Mouse (Mus musculus) heart, embryonic 14.5 days (tissue): ENCODE results near the gene Nmnat2. TPM values are rescaled to one million over a fixed set of nuclear protein-coding genes. Genes with fewer than 3 reads are reported as not detected.

ENCODE experiments used
- ATAC-seq: fragments of 200-750 bp; cut with Nextera tagmentation; 2 replicates; pipeline ENCODE4 v1.8.0; 2017; ENCODE audit warnings: low read depth, moderate TSS enrichment; ENCODE audit not compliant: insufficient number of reproducible peaks, insufficient read depth, low FRiP score
- H3K27ac ChIP-seq, 2 experiments: fragments of 200-500 bp in 1 of 2; fragments of 300-500 bp in 1 of 2; sonication (generic) in 1 of 2; replicated peaks in 1 of 2; 2 replicates each; pipeline ENCODE4 v1.5.1; 2012 to 2014; ENCODE audit warnings: low read depth in 2 of 2, low read length in 2 of 2, control low read depth in 1 of 2, mild to moderate bottlenecking in 1 of 2, mixed read lengths in 1 of 2; ENCODE audit not compliant: control insufficient read depth in 1 of 2, insufficient read depth in 1 of 2
- H3K27me3 ChIP-seq: fragments of 300-500 bp; sonication (generic); 2 replicates; pipeline ENCODE4 v1.6.1; 2014; ENCODE audit warnings: mild to moderate bottlenecking, low read length, control low read depth; ENCODE audit not compliant: control insufficient read depth, insufficient read depth
- H3K36me3 ChIP-seq: fragments of 300-500 bp; sonication (generic); 2 replicates; pipeline ENCODE4 v1.6.1; 2014; ENCODE audit warnings: mild to moderate bottlenecking, control low read depth, low read length, mixed read lengths; ENCODE audit not compliant: control insufficient read depth, insufficient read depth
- H3K4me1 ChIP-seq, 2 experiments: fragments of 200-500 bp in 1 of 2; fragments of 300-500 bp in 1 of 2; sonication (generic) in 1 of 2; 2 replicates each; pipeline ENCODE4 v1.6.1; 2012 to 2014; ENCODE audit warnings: low read length in 2 of 2, control low read depth in 1 of 2, mixed read lengths in 1 of 2; ENCODE audit not compliant: control insufficient read depth in 2 of 2, insufficient read depth in 2 of 2
- H3K4me2 ChIP-seq: fragments of 300-500 bp; sonication (generic); 2 replicates; pipeline ENCODE4 v1.6.1; 2014; ENCODE audit warnings: mild to moderate bottlenecking, low read length
- H3K4me3 ChIP-seq, 2 experiments: fragments of 200-500 bp in 1 of 2; fragments of 300-500 bp in 1 of 2; sonication (generic) in 1 of 2; 2 replicates each; pipeline ENCODE4 v1.5.1; 2012 to 2014; ENCODE audit warnings: low read length in 2 of 2, mild to moderate bottlenecking in 2 of 2, control low read depth in 1 of 2, low read depth in 1 of 2, moderate library complexity in 1 of 2; ENCODE audit not compliant: control insufficient read depth in 1 of 2, insufficient read depth in 1 of 2
- H3K9ac ChIP-seq: fragments of 300-500 bp; sonication (generic); 2 replicates; pipeline ENCODE4 v1.6.1; 2014; ENCODE audit warnings: mild to moderate bottlenecking, low read length
- H3K9me3 ChIP-seq: fragments of 300-500 bp; sonication (generic); 2 replicates; pipeline ENCODE4 v1.6.1; 2016; ENCODE audit warnings: low read length, control low read depth; ENCODE audit not compliant: control insufficient read depth
- WGBS: fragments of 180-500 bp; shearing (Covaris S2); extraction: QIAGEN DNeasy Blood & Tissue Kit; methylation state at CpG from one replicate; pipeline ENCODE4 v1.1.7; 2014; 5-methylcytosine and 5-hydroxymethylcytosine counted together
- polyA plus RNA-seq: library from polyadenylated mRNA; unstranded; fragments of >200 nt; fragmentation: Nextera tagmentation; extraction: Ambion mirVana; gene quantifications from 2 replicates; pipeline ENCODE4 v1.2.1, GENCODE M21; 2014

Gene Nmnat2
- polyA plus RNA-seq, 1 experiment from 2014 or later, result 1.1 TPM

DNA sequence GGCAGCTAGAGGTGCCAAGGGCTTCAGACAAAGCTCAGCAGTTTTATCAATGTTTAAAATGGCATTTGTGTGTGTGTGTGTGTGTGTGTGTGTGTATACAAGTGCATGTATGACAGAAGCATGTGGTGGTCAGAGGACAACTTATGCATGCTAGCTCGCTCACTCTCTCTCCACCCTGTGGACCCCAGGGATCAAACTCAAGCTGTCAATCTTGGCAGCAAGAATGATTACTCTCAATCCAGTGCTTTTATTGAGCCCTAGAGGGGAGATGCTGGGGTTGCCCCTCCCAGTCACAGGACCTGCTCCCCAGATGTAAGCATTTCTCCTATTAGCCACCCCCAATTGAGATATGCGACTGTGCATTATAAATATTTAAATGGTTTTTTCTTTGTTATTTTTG is 11.9 kb downstream of the Nmnat2 start:
- 93% methylated on average over 2 of the region's 2 CpGs for WGBS
- no peaks in the 10 kb centered on the region for H3K9me3 ChIP-seq
- no peak overlapping the region for H3K4me2 ChIP-seq
- no peak overlapping the region for H3K27ac ChIP-seq
- H3K27me3 ChIP-seq, result no peaks in the 10 kb centered on the region
- no peaks in the 10 kb centered on the region; a peak in 1 of 4 replicates for H3K4me1 ChIP-seq
- H3K9ac ChIP-seq, result no peak overlapping the region
- H3K36me3 ChIP-seq, result no peaks in the 10 kb centered on the region
- ATAC-seq, result no peak
- no peak overlapping the region for H3K4me3 ChIP-seq

DNA sequence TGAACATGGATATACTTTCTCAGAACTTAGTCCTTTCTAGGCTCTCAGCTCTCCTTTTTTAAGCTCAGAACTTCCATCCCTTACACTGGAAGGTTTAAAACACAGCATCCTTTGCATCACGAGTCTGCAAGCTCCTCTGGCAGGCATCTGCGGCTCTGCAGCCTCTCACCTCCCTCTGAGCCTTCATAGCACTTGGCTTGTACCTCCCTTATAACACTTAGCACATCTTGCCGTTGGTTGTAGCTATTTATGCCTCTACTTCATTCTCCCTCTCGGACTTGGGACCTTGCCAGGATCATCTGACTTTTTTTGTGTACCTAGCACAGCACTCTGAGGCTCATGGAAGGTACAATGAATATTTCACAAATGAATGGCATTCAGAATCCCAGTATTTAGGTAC is 14.3 kb downstream of the Nmnat2 start:
- Histone ChIP-seq H3K4me3 (no peak overlapping the region), H3K36me3 (no peaks in the 10 kb centered on the region), H3K9me3 (no peaks in the 10 kb centered on the region), H3K9ac (no peak overlapping the region), H3K4me1 (no peaks in the 10 kb centered on the region; a peak in 1 of 4 replicates), H3K27me3 (no peaks in the 10 kb centered on the region), H3K27ac (no peak overlapping the region), H3K4me2 (no peak overlapping the region)
- 32% methylated on average over 4 of the region's 4 CpGs for WGBS
- no peak for ATAC-seq

DNA sequence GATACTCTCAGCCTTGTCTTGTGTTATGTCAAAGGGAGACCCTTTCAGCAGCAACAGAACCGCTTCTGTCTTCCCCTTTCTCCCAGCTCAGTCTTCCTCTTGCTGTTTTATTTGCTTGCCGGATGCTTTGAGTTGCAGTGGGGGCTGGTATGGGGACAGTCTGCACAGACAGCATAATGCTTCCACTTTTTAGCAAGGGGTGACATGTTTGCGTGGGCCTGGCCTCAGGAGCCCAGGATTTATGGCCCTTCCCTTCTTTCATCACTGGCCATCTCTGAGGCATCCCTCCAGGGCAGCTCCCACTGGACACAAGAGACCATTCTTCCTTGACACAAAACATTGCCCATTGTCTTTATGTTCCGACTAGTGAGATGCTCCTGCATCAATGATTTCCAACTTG is 18.2 kb downstream of the Nmnat2 start:
- Histone ChIP-seq H3K36me3 (no peaks in the 10 kb centered on the region), H3K4me3 (no peak overlapping the region), H3K27ac (no peak overlapping the region), H3K9me3 (no peaks in the 10 kb centered on the region), H3K4me2 (no peak overlapping the region), H3K27me3 (no peaks in the 10 kb centered on the region), H3K4me1 (no peaks in the 10 kb centered on the region; a peak in 1 of 4 replicates), H3K9ac (no peak overlapping the region)
- no peak for ATAC-seq
- 65% methylated on average over 4 of the region's 4 CpGs for WGBS

- Histone ChIP-seq H3K4me1 (no peaks in the 10 kb centered on the region; a peak in 1 of 4 replicates), H3K4me2 (no peak overlapping the region), H3K27ac (no peak overlapping the region), H3K9ac (no peak overlapping the region), H3K9me3 (no peaks in the 10 kb centered on the region), H3K36me3 (no peaks in the 10 kb centered on the region), H3K4me3 (no peak overlapping the region), H3K27me3 (no peaks in the 10 kb centered on the region)
- no peak for ATAC-seq
- 54% methylated on average over 5 of the region's 5 CpGs for WGBS
Measured at GRCm38 (mm10) chr1:152973421-152973820, 18.6 kb downstream of the Nmnat2 start.

DNA sequence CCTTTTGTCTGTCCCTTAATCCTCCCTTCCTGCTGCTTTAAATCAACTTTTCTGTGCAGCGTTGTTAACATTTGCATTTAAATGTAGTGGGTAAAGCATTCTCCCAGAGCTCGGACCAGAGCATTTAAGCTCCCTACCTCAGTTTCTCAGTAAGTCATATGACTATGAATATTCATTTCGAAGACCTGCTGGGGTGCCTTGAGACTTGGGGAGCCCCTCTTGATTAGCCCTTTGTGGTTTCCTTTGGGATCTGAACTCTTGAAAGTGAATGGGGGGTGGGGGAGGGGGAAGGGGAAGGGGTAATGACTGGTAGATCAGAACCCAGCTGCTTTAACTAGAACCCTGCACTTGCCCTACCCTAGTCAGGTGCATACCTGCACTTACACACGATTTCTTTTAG is 19.1 kb downstream of the Nmnat2 start:
- H3K27me3 ChIP-seq, result no peaks in the 10 kb centered on the region
- H3K36me3 ChIP-seq, result no peaks in the 10 kb centered on the region
- no peak for ATAC-seq
- no peak overlapping the region for H3K27ac ChIP-seq
- H3K9me3 ChIP-seq, result no peaks in the 10 kb centered on the region
- no peak overlapping the region for H3K4me3 ChIP-seq
- no peak overlapping the region for H3K9ac ChIP-seq
- no peak overlapping the region for H3K4me2 ChIP-seq
- no peaks in the 10 kb centered on the region; a peak in 1 of 4 replicates for H3K4me1 ChIP-seq
- 26% methylated on average over 4 of the region's 4 CpGs for WGBS

DNA sequence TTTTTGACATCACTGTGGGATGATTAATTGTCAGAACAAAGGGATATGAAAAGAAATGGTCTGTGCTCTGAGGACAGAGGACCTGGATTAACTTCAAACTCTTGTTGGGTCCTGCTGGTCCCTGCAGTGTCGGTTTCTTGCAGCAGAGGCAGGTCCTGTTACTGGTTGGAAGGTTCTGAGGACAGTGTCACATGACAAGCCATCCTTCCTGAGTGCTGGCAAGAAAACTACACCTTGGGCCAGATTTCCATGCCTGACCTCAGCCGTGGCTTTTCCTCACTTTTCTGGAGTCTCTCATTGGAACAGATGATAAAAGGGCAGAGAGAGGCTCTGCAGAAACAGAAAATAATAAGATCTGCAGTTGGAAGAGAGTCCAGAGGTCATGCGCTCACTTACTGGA is 20.4 kb downstream of the Nmnat2 start:
- Histone ChIP-seq H3K27me3 (no peaks in the 10 kb centered on the region), H3K9me3 (no peaks in the 10 kb centered on the region), H3K36me3 (no peaks in the 10 kb centered on the region), H3K9ac (no peak overlapping the region), H3K4me1 (no peaks in the 10 kb centered on the region), H3K4me2 (no peak overlapping the region), H3K27ac (no peak overlapping the region), H3K4me3 (no peak overlapping the region)
- no peak for ATAC-seq
- WGBS, result 69% methylated on average over 3 of the region's 3 CpGs

GRCm38 (mm10) chr1:152978700-152979099 is 23.9 kb downstream of the Nmnat2 start:
- Histone ChIP-seq H3K4me2 (no peak overlapping the region), H3K27me3 (no peaks in the 10 kb centered on the region), H3K9me3 (no peaks in the 10 kb centered on the region), H3K4me3 (no peak overlapping the region), H3K27ac (no peak overlapping the region), H3K9ac (no peak overlapping the region), H3K36me3 (no peaks in the 10 kb centered on the region), H3K4me1 (no peaks in the 10 kb centered on the region)
- 86% methylated on average over 8 of the region's 8 CpGs for WGBS
- ATAC-seq, result no peak

GRCm38 (mm10) chr1:152983416-152983815 is 28.6 kb downstream of the Nmnat2 start:
- no peak overlapping the region for H3K4me2 ChIP-seq
- WGBS, result 78% methylated on average over 14 of the region's 14 CpGs
- no peak overlapping the region for H3K4me3 ChIP-seq
- no peaks in the 10 kb centered on the region for H3K27me3 ChIP-seq
- H3K9ac ChIP-seq, result no peak overlapping the region
- no peaks in the 10 kb centered on the region for H3K4me1 ChIP-seq
- H3K27ac ChIP-seq, result no peak overlapping the region
- no peak for ATAC-seq
- no peaks in the 10 kb centered on the region for H3K9me3 ChIP-seq
- no peaks in the 10 kb centered on the region for H3K36me3 ChIP-seq
